Mouse (Mus musculus) urinary bladder, postnatal 36 days (tissue): ENCODE measurements around the gene Chchd1.
A peak's percentile ranks its signal among the peaks of the same experiment; 100 is the strongest.

Experiments
- DNase-seq, 2 experiments: peaks; one replicate each; pipeline ENCODE4 v3.0.0; 2022; ENCODE audit warnings: low spot score in 2 of 2, mixed read lengths in 1 of 2

Gene Chchd1

DNA sequence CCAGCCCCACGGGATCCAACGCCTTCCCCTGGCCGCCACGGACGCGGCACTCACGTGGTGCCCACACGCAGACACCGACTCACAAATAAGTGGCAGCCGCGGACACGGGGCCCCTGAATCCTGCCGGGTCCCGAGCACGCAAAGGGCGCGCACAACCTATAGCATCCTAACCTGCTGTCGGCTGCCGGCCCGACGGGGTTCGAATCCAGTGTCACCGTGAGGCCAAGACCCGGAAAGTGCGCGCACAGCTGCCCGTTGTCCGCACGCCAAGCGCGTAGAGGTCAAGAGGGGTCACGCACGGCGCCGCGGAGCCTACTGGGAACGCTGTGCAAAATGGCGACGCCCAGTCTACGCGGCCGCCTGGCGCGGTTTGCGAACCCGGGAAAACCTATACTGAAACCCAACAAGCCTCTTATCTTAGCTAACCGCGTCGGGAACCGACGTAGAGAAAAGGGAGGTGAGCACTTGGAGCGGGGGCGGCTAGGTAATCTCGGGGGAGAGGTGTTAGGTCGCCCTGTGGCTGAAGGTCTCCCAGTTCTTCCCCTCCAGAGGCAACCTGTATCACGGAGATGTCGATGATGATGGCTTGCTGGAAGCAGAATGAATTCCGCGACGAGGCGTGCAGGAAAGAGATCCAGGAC lies at the start of gene Chchd1:
TSS of gene Chchd1 (plus strand) at position 266 of the 641 bp plus-strand sequence.
- DNase-seq: peak; percentile 90

DNA sequence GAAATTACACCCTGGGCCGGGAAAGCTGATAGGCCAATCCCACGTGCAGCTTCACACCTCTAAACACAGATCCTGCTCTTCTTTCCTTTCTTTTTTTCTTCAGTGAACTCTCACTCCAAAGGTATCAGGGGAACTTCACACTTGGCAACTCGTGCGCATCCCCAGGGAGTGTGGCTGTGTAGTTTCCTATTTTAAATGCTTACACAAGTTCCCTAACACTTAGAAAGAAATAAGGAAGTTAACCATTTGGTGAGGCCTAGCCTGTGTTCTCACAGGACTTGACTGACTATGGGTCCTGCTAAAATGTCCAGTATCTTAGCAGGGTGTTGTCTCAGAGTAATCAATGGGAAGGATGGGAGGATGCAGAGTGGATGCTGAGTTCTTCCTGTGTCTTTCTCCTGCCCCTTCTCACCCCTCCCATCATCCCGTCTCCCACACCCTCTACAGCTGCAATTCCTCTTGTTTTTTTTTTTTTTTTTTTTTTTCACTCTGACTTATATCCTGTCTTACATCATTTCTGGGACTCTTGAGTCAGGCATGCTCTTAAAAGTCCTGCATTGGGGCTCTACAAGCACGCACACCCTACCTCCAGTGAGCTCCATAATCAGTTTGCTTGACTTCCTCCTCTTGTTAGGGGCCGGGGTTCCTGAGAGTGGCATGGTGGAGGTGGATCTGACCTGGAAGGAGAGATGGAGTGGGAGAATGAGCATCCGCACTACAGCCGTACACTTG lies 48.0 kb upstream of the Chchd1 start:
- DNase-seq: no peak

DNA sequence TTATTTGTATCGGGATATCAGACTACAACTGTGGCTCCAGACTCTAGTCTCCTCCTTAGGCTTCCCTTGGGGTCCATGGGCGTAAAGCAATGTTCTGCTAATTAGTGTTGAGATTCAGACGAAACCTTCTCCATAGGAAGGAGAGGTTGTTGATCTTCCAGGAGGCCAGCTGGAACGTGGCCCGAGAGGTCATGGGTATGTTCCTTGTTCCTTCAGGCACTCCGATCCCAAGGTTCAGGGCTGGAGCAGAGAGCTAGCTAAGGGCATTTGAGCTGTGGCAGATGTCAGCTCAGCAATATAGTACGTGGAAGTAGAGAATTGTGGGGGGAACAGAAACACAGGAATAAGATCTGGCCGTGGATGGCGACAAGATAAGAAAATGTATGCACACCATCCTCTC lies 47.1 kb upstream of the Chchd1 start:
- DNase-seq: no peak

DNA sequence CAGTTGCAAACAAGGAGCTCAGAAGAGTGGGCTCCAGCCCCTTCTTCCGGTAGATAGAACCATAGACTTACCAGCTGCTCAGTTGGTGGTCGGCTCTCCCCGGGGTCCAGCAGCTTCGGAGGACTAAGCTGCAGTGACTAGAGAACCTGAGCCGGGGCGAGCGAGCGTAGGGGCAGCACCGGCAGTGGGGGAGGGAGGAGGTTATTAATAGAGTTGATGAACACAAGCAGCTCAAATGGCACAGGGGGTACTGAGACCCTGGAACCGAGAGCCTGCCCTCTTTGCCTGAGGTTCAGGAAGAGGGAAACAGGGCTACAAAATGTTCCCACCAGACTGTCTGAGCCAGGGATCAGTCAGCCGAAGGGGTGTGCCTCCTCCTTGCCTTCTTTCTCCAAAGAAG lies 46.4 kb upstream of the Chchd1 start, which contains the start of gene Myoz1:
TSS of gene Myoz1 (minus strand) at position 180 of the 400 bp plus-strand sequence.
- no peak for DNase-seq

DNA sequence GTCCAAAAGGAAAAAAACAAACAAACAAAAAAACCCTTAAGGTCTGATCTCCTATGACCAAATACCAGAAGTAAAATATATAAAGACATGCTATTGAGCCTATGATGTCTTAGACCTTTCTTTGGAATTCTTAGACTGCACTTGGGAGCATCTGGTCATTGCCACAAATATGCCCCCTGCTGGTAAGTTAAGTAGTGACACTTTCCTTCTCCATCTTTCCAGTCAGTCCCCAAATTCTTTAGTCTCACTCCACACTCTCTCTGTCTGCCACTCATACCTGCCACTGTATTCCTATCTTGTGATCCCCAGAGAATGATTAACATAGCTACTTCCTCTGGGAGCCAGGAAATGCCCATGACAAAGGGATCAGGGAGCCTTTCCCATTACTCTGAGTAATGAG lies 44.5 kb upstream of the Chchd1 start:
- no peak for DNase-seq

DNA sequence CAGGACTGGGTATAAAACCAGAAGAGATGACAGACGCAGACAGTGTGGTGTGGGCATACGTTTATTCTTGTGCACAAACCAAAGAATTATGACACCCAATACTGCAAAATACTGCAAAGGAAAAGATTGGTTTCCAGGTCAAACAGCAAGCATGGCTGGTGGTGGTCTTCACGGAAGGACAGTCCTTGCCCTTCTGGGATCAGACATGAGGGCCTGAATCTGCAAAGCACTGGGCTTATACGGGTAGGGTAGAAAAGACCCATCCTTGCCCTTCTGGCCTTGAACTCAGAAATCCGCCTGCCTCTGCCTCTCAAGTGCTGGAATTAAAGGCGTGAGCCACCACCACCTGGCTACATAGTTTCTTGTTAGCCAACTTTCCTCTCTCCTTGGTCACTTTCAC lies 43.9 kb upstream of the Chchd1 start:
- no peak for DNase-seq

DNA sequence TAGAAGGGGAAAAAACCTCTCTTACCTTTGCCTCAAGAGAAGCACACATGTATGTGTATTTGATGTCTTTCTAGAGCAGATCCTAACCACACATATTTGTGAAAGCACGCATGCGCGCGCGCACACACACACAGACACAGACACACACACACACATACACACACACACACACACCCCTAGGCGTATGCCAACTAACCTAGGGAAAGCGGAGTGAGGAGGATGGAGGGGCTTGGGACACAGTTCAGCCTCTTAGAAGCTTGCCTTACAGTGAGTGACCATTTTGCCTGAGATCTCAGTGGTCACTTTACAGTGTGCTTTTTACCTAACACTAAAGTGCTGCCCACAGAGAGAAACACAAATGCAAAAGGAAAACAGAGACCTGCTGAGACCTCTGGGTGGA lies 43.1 kb upstream of the Chchd1 start:
- no peak for DNase-seq

DNA sequence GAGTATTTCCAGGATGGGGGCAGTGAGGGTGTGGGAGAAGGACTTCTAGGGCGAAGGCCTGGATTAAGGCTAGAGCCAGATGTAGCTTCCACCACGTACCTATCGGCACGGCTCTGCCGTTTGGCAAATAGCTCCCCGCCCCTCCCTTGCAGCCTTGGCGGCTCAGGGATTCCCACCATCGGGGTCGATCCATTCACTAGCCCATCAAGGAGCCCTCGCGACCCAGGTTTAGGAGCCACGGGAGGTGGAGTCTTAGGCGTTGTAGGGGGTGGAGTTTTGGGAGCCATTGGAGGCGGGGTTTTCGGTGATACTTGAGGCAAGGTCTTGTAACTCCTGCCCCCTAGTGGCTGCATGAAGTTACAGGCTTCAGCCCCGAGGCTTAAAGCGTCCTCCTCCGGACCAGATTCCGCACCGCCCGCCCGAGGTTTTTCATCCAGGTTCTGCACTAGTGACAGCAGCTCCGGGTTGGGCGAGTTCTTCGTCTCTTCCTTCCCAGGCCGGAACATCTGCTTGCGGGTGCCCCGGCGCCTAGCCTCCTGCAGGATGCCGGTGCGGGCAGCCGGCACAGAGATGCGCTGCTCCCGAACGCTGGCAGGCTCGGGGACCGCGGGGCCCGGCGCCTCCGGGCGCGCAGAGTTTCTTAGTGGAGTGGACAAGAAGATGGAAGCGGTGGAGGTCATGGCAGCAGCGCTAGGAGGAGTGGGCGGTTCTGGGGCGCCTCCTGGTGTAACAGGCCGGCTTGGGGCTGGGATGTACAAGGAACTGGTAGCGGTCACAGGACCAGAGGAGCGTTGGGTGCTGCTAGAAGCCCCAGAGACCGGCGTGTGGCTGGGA lies 41.8 kb upstream of the Chchd1 start:
- DNase-seq: peak; percentile 89 to 92

DNA sequence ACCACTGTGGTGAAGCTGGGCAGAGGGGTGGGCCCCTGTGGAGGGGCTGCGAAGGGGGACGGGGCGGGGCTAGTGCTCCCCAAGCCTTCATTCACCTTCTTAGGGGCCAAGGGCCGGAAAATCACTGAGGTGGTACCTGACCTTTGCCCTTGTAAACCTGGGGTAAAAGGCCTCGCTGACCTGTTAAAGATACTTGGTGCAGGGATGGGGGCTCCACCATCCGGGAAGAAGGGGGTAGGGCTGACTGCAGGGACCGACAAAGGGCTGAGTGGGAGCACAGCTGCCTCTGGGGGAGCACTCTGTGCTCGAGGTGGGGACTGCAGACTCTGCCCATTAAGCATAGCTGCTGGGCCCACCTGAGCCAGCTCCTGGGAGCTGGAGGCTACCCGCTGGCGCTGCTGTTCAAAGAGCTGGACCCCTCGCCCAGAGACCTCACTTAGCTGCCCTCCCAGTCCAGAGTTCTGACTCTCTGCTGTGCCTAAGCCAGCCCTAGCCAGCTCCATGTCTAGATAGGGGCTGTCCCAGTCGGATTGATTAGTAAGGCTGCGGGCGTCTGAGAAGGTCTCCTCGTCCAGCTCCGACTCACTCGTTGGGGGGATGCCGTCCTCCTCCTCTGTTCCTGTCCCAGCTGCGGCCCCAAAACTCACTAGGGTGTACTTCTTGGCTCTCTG lies 41.0 kb upstream of the Chchd1 start:
- DNase-seq: no peak

DNA sequence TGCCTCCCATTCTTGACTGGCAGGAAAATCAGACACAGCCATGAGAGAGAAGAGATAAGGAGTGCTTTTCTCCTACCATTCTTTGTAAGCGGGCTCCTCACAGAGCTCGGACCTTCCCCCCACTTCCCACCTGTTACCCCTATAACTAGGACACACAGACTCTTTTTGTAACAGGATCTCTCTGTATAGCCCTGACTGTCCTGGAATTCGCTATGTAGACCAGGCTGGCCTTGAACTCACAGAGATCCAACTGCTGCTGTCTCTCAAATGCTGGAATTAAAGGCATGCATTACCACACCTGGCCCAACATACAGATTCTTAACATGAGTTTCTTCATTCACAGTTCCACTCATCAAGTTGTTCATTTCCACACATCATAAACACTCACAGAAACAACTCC lies 40.1 kb upstream of the Chchd1 start:
- DNase-seq: no peak

DNA sequence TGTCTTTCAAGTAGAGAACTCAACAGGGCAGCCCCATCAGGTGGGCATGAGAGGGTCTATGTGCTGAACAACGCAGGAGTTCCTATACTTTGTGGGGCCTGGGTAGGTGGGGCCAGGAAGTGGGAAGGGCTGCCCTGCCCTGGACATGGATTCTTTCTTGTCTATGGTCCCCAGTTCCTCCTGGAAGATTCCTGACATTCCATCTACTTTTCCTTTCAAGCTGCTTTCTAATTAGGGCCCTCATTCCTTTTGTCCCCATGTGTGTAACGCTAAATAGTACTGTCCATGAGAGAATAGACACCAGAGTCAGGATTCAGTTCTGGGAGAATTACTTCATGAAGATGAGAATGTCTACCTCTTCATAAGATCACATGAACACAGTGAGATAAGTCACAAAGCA lies 39.2 kb upstream of the Chchd1 start:
- no peak for DNase-seq

DNA sequence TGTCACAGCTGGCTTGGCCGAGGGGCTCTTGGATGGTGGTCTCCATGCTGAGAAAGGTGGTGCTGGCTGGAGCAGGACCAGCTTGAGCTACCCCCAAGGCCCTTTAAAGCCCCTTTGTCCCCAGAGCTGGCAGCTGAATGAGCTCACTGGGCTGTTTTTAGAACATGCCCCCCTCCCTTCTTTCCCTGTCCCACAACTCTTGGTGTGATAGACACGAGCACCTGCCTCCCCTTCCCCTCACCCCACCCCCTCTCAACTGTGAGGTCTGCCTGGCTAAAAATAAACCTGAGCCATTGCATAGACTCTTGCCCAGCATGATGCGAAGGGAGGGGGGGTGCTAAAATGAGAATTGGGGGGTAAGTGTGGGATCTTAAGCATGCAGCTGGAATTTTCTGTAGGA lies 38.4 kb upstream of the Chchd1 start:
- no peak for DNase-seq

DNA sequence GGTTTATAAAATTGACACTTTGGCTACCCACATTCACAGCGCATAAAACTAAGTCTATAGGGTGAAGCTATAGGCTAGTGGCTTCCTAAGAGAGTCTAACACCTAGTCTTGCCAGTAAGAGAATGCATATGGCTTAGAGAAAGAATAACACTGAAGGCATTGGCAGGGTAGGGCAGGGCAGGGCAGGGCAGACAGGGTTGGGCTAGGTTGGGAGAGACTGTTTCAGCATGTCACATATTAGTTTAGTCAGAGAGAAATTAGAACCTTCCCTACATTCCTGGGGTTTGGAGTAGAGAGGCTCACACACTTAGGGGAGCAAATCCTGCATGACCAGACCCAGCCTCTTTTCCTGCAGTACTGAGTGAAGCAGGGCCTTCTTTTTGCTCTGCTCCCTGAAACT lies 35.3 kb upstream of the Chchd1 start:
- no peak for DNase-seq

DNA sequence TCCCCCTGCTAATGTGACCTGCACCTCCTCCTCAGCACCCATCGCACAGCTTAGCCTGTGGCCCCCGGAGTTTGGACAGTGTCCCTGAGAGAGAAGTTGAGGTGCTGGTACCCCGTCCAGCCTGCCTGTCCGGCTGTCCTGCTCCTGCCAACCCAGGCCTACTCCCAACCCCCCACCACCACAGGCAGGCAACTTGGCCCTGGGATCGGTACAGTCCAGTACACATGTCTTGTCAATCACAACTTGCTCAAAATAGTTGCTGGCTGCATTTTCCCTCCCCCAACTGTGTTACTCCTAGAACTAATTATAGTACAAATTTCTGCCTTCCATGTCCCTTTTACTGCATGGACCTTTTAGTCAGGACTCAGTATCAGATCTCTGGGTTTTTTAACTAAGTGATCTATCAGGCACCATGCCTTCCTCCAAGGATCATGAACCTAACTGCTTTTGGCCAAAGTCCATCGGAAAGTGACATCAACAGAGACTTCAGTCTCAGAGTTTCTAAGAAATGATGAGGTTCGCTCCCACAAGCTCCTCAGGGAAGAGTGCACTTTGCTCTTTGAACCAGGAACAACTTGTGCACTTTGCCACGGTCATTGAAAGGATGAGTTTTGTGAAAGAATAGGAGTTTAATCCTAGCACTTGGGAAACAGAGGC lies 34.5 kb upstream of the Chchd1 start, which contains the start of gene Synpo2l:
TSS of gene Synpo2l (minus strand) at position 201 of the 657 bp plus-strand sequence.
- no peak for DNase-seq

DNA sequence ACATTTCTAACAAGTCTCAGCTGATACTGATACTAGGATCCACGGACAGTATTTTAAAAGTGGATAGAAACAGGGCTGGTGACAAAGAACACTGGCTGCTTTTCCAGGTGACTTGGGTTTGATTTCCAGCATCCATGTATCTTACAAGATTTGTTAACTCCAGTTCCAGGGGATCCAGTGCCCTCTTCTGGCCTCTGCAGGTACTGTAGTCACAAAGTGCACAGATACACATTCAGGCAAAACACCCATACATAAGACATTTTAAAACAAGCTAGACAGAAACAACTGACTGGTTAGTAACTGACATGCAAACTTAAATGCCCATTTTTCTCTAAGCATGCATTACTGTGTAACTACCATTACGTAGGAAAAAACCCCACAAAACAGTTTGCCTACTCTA lies 29.8 kb upstream of the Chchd1 start:
- no peak for DNase-seq

DNA sequence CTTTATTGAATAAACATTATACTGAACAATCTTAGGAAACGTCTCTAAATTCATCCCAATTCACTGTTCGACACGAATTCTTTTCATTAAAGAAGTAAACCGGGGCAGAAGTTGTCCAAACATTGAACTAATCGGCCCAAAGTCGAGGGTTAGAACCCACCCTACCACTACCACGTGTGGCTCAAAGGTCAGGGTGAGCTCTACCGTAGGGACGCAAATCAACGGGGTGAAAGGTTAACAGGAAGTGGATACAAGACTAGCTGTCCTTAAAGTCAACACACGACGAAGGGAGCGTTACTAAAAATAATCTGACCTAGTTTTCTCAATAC lies 29.1 kb upstream of the Chchd1 start:
- peak in 1 of 2 experiments; percentile 39 for DNase-seq

DNA sequence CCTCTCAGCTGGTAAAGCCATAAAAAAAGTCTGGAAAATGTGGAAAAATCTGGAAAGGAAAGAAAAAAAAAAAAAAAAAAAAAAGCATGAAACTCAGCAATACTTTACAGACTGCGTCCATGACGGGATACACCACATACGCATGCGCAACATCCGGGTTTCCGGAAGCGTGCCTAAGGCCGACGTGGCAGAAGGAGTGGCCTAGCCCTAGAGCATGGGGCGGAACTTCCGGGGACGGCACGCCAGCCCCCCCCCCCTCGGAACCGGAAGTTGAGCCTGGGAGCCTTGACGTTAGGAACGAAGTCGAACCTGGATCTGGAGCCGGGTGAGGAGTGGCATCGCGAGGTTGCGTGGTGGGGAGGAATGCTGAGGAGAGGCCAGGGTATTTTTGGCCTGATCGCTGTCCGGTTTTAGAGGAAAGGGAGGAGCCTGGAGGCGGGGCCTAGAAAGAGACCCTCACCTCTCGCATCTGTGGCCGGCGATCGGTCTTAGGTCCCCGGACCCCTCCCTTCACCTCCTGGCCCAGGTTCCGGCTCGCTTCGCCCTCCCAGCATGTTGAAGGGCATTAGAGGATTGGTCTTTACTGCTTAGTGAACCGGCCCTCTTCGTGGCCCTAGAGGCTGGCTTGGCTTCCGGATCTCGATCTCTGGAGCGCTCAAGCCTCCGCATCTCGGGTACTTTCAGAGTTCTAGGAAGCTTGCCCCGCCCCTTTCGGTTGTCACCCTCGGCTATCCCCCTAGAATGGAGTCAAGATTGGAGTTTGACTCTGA lies 28.6 kb upstream of the Chchd1 start, which contains the start of gene Sec24c:
TSS of gene Sec24c (plus strand) at position 245 of the 770 bp plus-strand sequence.
- peak; percentile 97 to 98 for DNase-seq

DNA sequence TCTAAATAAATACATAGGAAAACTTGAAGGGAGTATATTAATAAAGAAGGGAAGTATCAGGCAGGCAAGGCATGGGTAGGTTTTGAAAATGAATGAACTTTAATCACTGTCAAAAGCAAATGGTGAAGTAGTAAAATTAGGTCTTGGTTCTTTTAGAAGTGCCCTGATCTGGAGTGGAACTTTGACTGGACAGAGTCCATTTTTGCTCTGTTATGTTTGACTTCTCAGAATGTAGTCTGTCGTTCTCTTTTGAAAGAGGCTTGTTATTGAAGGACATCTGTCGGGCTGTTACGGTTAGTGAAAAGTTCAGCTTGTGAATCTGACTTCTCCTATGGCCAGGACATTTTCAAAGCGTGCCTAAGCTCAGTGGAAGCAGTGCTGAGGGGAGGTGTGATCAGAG lies 24.9 kb upstream of the Chchd1 start:
- no peak for DNase-seq

DNA sequence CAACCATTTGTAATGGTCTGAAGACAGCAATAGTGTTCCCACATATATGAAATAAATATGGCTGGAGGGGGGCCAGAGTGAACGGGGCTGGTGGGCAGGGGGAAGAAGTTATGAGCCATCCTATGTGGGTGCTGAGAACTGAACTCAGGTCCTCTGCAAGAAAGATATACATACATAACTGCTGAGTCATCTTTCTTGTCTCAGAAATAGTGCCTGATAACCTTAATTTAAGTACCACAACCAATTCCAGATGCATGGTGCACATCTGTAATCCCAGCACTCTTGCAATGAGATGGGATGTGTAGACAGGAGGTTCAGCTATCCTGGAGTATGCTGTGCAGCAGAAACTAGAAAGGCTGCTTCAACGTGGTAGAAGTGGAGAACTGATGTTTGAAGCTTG lies 21.1 kb upstream of the Chchd1 start:
- no peak for DNase-seq

DNA sequence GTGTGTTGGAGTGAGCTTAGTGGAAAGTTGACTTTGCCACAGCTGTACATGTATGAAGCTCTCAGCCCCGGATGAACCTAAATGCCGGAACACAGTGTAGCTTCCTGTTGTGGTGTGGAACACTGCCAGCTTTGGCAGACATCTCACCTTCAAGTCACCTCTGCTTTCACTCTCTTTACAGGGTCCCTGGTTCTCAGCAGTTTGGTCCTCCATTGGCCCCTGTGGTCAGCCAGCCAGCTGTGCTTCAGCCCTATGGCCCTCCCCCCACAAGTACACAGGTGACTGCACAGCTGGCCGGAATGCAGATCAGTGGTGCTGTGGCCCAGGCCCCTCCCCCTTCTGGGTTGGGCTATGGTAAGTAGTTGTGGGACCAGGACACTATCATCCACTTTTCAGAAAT lies 20.3 kb upstream of the Chchd1 start:
- DNase-seq: no peak

DNA sequence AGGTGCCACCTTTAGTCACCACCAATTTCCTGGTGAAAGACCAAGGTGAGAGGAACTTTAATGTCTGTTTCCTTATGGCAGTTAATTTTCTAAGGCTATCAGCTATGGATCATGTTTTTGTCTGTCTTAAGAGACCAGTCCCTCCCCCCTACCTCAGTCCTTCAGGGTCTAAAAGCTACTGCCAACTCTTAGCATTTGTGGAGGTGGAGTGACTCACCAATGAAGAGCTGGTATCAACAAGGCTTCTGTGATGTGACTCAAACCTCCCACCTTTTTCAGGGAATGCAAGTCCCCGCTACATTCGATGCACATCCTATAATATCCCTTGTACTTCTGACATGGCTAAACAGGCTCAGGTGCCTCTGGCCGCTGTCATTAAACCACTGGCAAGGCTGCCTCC lies 16.2 kb upstream of the Chchd1 start:
- DNase-seq: no peak
